Mouse (Mus musculus): ENCODE results near the gene Sult6b1.

The Sult6b1 gene

DNA sequence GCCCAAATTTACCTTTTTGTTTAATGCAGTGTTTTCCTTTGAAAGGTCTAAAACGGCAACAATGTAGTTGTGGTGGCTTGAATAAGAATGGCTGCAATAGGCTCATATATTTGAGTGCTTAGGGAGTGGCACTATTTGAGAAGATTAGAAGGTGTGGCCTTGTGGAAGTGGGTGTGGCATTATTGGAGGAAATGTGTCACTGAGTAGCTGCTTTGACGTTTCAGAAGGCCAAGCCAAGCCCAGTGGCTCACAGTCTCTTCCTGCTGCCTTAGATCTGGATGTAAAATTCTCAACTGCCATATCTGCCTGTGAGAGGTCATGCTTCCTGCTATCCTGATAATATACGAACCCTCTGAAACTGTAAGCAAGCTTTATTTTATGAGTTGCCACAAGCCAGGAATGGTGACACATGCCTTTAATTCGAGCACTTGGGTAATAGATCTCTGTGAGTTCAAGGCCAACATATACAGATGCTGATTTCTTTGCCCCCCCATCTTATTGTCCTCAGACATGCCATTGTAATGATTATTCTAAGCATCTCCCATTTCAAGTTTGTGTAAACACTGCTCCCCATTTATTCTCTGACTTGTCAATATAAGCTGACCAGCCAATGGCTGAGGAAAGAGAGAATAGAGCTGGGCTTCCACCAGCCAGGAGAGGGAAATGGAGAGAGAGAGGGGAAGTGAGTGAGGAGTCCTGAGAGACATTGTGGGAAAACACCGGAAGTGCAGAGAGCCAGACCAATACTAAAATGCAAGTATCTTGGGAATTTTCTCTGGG is 21.3 kb downstream of the Sult6b1 start:
- in situ Hi-C loops (cut with MboI, MseI), result no loop called here

DNA sequence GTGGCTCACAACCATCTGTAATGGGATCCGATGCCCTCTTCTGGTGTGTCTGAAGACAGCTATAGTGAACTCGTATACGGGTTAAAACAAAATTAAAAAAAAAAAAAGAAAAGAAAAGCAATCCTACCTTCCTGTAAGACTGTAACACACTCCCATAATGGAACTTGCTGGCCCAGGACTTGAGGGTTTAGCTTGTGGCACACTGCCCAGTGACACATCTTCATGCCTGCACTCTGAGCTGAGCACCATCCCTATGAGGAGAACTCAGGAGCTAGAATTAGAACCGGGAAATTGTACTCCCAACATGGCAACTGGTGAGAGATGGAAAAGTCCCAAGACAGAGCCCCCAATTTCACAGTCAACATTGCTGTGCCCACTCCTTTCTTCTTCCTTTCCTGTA is 23.5 kb downstream of the Sult6b1 start:
- in situ Hi-C loops (cut with MboI, MseI), result loop anchor here (5.0 kb wide), 1 partner anchor 34 kb away; the partner anchor contains the start of gene Cebpzos

DNA sequence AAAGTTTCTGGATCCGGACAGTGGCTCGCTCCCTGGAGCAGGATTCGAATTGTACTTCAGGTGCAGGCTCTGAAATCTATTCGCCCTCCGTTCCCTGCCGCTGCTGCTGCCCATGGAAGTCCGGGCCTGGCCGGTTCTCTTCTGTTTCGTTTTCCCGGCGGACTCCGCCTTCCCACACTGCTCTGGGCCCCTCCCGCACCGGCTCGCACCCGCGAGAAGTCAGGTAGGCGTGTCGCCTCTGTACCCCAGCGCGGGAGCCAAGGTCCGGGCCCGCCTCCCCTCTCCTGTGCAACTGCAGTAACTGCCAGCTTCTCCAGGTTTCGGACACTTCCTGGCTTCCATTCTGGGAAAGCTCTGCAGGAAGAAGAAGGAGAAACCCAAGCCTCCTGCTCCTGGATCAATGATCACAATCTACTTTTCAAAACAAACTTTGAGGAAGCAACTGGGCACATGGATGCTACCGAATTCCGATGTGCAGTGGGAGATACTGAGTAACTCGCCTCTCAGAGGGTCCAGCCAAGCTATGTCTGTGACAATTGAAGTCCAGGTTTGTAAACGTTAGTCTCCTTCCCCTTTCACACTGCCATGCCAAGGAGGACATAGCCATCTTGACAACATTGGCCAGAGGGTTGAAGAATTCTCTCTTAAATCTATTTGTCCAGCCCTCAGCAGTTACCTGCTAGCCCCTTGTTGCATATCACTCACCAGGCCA is 24.2 kb downstream of the Sult6b1 start, which contains the start of gene Eif2ak2:
TSS of gene Eif2ak2 (minus strand) at position 173 of the 712 bp plus-strand sequence.
- in situ Hi-C loops (cut with MboI, MseI), result loop anchor here (5.0 kb wide), 1 partner anchor 35 kb away; the partner anchor contains the start of gene Cebpzos

DNA sequence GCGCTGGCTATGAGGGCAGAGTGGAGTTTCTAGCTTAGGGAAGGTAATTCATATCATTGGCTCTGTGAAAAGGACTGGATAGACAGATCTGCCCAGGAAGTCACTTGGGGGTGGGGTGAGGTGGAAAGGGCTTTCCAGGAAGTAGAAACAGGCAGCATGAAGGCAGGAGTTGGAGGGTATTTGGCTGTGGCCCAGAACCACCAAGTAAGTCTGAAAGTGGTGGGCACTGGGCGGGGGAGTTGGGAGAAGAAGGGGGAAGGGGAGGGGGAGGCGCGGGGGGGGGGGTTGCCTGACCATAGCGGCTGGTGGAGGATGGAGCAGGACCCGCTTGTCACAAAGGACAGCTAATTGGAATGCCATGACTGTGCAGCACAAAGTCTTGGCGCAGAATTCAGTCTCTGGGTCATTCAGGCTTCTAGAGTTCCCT is 24.9 kb downstream of the Sult6b1 start:
- in situ Hi-C loops (cut with MboI, MseI), result loop anchor here (5.0 kb wide), 1 partner anchor 35 kb away; the partner anchor contains the start of gene Cebpzos

GRCm38 (mm10) chr17:78873886-78874285 is 32.9 kb downstream of the Sult6b1 start:
- in situ Hi-C loops (cut with MboI, MseI), result no loop called here

DNA sequence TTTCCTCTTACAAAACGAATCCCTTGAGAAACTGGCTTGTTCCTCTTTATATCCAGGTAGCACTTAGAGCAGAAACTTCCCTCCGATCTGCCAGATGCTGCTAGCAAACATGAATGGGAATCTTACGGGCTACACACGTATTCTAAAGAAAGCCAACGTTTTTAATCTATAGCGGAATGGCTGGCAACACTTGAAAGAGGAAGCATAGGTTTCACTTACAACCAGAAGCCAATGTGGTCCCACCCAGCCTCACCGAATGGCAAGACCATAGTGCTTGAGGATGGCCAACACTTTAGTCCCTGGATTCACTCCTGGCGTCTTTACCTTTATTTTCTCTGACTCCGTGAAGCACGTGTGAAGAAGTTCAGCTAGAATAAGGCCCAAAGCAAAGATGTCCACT is 50.5 kb downstream of the Sult6b1 start:
- in situ Hi-C loops (cut with MboI, MseI), result loop anchor here (5.0 kb wide), 1 partner anchor 49 kb away; no protein-coding TSS in a partner anchor

DNA sequence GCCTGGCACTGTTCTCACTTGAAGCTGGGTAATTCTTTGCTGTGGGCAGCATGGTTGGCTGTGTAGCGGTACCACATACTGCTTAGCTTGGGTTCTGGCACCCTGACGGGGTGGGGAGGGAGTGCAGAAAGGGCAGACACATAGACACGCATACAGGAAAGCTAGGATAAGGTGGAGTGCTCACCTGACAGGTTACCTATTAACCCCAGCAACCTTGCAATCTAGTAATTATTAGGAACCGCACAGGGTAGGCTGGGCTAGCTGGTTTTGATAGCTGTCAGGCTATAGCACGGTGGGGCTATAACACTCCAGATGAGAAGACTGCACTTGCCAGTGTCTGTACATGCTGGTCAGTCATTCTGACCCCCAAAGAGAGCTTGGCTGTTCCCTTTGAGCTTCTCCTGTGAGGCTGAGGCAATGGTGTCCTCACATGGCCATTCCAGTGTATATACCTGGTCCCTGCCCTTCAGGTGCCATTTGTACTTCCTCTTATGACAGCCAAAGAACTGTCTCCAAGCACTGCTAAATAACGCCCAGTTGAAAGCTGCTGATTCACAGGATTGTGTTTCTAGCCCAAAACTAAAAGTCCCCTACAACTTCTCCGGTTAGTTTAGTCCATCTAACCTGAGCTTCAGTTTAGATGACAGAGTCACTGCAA is 64.4 kb downstream of the Sult6b1 start:
- in situ Hi-C loops (cut with MboI, MseI), result no loop called here

GRCm38 (mm10) chr17:78836056-78836455 is 70.7 kb downstream of the Sult6b1 start:
- in situ Hi-C loops (cut with MboI, MseI), result no loop called here

- in situ Hi-C loops (cut with MboI, MseI), result no loop called here
Observed at GRCm38 (mm10) chr17:78834856-78835835, 71.6 kb downstream of the Sult6b1 start, which contains the start of the genes Heatr5b and Gpatch11. Heatr5b (minus strand) TSS chr17:78835364. Gpatch11 (plus strand) TSS chr17:78835567.

All from T-helper 1 cell (primary cell).